ENCODE assay signal across 15 mouse cellular contexts in genomic region chr7:90312151-90312883, GRCm38 (mm10). TPM values are rescaled to one million over a fixed set of nuclear protein-coding genes. Genes with fewer than 3 reads are reported as not detected.
DNase-seq lines count a peak whose midpoint lies in the region; ATAC-seq and TF ChIP-seq lines count a peak whose summit lies in the region.
"Had no signal": no experiment of that assay in that cellular context is flagged by ENCODE, and none has a peak within 500 bp of the region (broad histone marks: within the 10 kb centered on the region; RNA-seq: fewer than 3 reads in every experiment).

No protein-coding gene starts in this region.

- H3K27me3 ChIP-seq in CH12.LX (replicated peaks) (no peaks in the 10 kb centered on the region), myocyte (ENCODE audit: control insufficient read depth, insufficient read depth, insufficient read length) (no peaks in the 10 kb centered on the region)
- no peaks in the 10 kb centered on the region for H3K27me3 ChIP-seq in midbrain, embryonic 13.5 days
- H3K27me3 ChIP-seq in midbrain, postnatal 0 days (ENCODE audit: insufficient read depth, low read length): no peaks in the 10 kb centered on the region
- H3K27me3 ChIP-seq: forebrain, embryonic 13.5 days; heart, embryonic 13.5 days; lung, embryonic 15.5 days had no signal

- no peaks in the 10 kb centered on the region for H3K36me3 ChIP-seq in CH12.LX (replicated peaks in 1 of 2; ENCODE audit: control insufficient read depth in 1 of 2, insufficient read depth in 1 of 2, low read length in 1 of 2)
- no peaks in the 10 kb centered on the region for H3K36me3 ChIP-seq in myocyte (ENCODE audit: control insufficient read depth, insufficient read depth)
- no peaks in the 10 kb centered on the region for H3K36me3 ChIP-seq in midbrain, embryonic 13.5 days
- H3K36me3 ChIP-seq in midbrain, postnatal 0 days (ENCODE audit: insufficient read depth, low read length): no peaks in the 10 kb centered on the region
- H3K36me3 ChIP-seq: heart, embryonic 13.5 days; lung, embryonic 15.5 days had no signal

- TF ChIP-seq EP300 in CH12.LX (IDR thresholded peaks at IDR 0.05; ENCODE audit: low read length): no peak

- no peak for TF ChIP-seq CTCF in CH12.LX (conservative IDR thresholded peaks at IDR 0.05 in 1 of 2, IDR thresholded peaks at IDR 0.05 in 1 of 2; ENCODE audit: low read depth in 2 of 2, low read length in 2 of 2)
- TF ChIP-seq CTCF in midbrain, postnatal 0 days (IDR thresholded peaks at IDR 0.05): no peak

- TF ChIP-seq POLR2A in CH12.LX (IDR thresholded peaks at IDR 0.05; ENCODE audit: low read depth, low read length): no peak
- TF ChIP-seq POLR2A in myocyte (IDR thresholded peaks at IDR 0.05; ENCODE audit: insufficient read length, low read depth): no peak

- 81% methylated on average over 7 of the region's 7 CpGs for WGBS in midbrain, embryonic 13.5 days
- WGBS in midbrain, postnatal 0 days: 79% methylated on average over 7 of the region's 7 CpGs

- ATAC-seq in midbrain, embryonic 13.5 days: no peak
- no peak for ATAC-seq in midbrain, postnatal 0 days (ENCODE audit: low FRiP score)
- ATAC-seq: forebrain, embryonic 13.5 days had no signal

- peak; percentile 20 for DNase-seq in kidney, postnatal 10 days
- no peak for DNase-seq in kidney, adult 11 months
- no peak for DNase-seq in CH12.LX (ENCODE audit: extremely low read depth)
- peak; percentile 38 for DNase-seq in gastrocnemius, postnatal 25 days
- no peak for DNase-seq in midbrain, postnatal 0 days (ENCODE audit: low spot score)
- DNase-seq in right cerebral cortex, postnatal 14 days: no peak
- DNase-seq: adrenal gland, adult 8-10 months; embryo, embryonic 11 days had no signal

- no peak overlapping the region for H3K9ac ChIP-seq in CH12.LX (ENCODE audit: insufficient read depth, low read depth)
- H3K9ac ChIP-seq in midbrain, embryonic 13.5 days (replicated peaks): no peak overlapping the region
- no peak overlapping the region for H3K9ac ChIP-seq in midbrain, postnatal 0 days (replicated peaks; ENCODE audit: low read length, poor library complexity, severe bottlenecking)
- H3K9ac ChIP-seq: forebrain, embryonic 13.5 days; heart, embryonic 13.5 days; lung, embryonic 15.5 days had no signal

- no peak overlapping the region for H3ac ChIP-seq in myocyte (ENCODE audit: control insufficient read depth, insufficient read length)

- H3K79me2 ChIP-seq in CH12.LX (replicated peaks; ENCODE audit: control insufficient read depth, extremely low read depth, insufficient read depth, poor library complexity, severe bottlenecking) (no peaks in the 10 kb centered on the region), myocyte (ENCODE audit: control insufficient read depth, insufficient read depth) (peaks cover 88% of the 10 kb centered on the region)

- H3K27ac ChIP-seq in CH12.LX (ENCODE audit: insufficient read depth, low read depth): no peak overlapping the region
- no peak overlapping the region for H3K27ac ChIP-seq in midbrain, embryonic 13.5 days
- no peak overlapping the region for H3K27ac ChIP-seq in midbrain, postnatal 0 days (ENCODE audit: low read depth, low read length)
- H3K27ac ChIP-seq: forebrain, embryonic 13.5 days; heart, embryonic 13.5 days; lung, embryonic 15.5 days had no signal

- in situ Hi-C loops in CH12.LX (cut with MboI; ENCODE audit: low pct_ligation_motif_present, low pct_unique_long_range_greater_than_20kb, low sequenced_read_pairs): loop anchor here (5.0 kb wide), 1 partner anchor 35 kb away; no protein-coding TSS in a partner anchor

- H3K4me1 ChIP-seq in CH12.LX (ENCODE audit: control insufficient read depth in 1 of 2, insufficient read depth in 2 of 2): peaks cover 12 to 22% of the 10 kb centered on the region in 2 experiments; a peak in 3 of 4 replicates
- no peaks in the 10 kb centered on the region for H3K4me1 ChIP-seq in midbrain, embryonic 13.5 days (replicated peaks)
- no peaks in the 10 kb centered on the region for H3K4me1 ChIP-seq in midbrain, postnatal 0 days (ENCODE audit: insufficient read depth, low read length)
- H3K4me1 ChIP-seq: forebrain, embryonic 13.5 days; heart, embryonic 13.5 days had no signal

- H3K4me2 ChIP-seq in CH12.LX (ENCODE audit: insufficient read depth, low read depth, poor library complexity, severe bottlenecking) (no peak overlapping the region), myocyte (ENCODE audit: low read depth) (peak overlapping the region; percentile 58)
- H3K4me2 ChIP-seq in midbrain, embryonic 13.5 days (replicated peaks): no peak overlapping the region
- no peak overlapping the region for H3K4me2 ChIP-seq in midbrain, postnatal 0 days (ENCODE audit: low read depth, low read length, poor library complexity, severe bottlenecking)
- H3K4me2 ChIP-seq: forebrain, embryonic 13.5 days; heart, embryonic 13.5 days; lung, embryonic 15.5 days had no signal

- dilution Hi-C loops in CH12.LX (cut with MboI; ENCODE audit: extremely low pct_ligation_motif_present, extremely low pct_unique_long_range_greater_than_20kb, low sequenced_read_pairs): no loop called here

- H3K9me3 ChIP-seq in CH12.LX (replicated peaks; ENCODE audit: low read length): no peaks in the 10 kb centered on the region
- no peaks in the 10 kb centered on the region for H3K9me3 ChIP-seq in midbrain, embryonic 13.5 days
- no peaks in the 10 kb centered on the region for H3K9me3 ChIP-seq in midbrain, postnatal 0 days (ENCODE audit: low read length)
- H3K9me3 ChIP-seq: forebrain, embryonic 13.5 days; heart, embryonic 13.5 days; lung, embryonic 15.5 days had no signal

- TF ChIP-seq RAD21 in CH12.LX (IDR thresholded peaks at IDR 0.05; ENCODE audit: low read depth, low read length): no peak

- H3K4me3 ChIP-seq in CH12.LX (replicated peaks in 1 of 3; ENCODE audit: low read depth in 2 of 3, low read length in 2 of 3, poor library complexity in 1 of 3): no peak overlapping the region
- no peak overlapping the region for H3K4me3 ChIP-seq in myocyte
- no peak overlapping the region for H3K4me3 ChIP-seq in midbrain, embryonic 13.5 days (replicated peaks)
- H3K4me3 ChIP-seq in midbrain, postnatal 0 days (ENCODE audit: low read depth, low read length): no peak overlapping the region
- H3K4me3 ChIP-seq: forebrain, embryonic 13.5 days; heart, embryonic 13.5 days; lung, embryonic 15.5 days had no signal

TF ChIP-seq in CH12.LX, 34 proteins besides CTCF, POLR2A, EP300 and RAD21:
- no peak for TF ChIP-seq TCF12 (IDR thresholded peaks at IDR 0.05; ENCODE audit: low read depth, low read length)
- TF ChIP-seq ZKSCAN1 (IDR thresholded peaks at IDR 0.05; ENCODE audit: borderline replicate concordance, low read depth, low read length): peak; percentile 45

TF ChIP-seq in myocyte, 11 proteins besides CTCF, POLR2A, EP300 and RAD21:
- TF ChIP-seq MYOG (IDR thresholded peaks at IDR 0.05; ENCODE audit: control insufficient read depth in 1 of 3, insufficient read depth in 1 of 3, insufficient read length in 2 of 3, low read depth in 2 of 3): peak; percentile 74 to 97 (median 92)
- no peak for TF ChIP-seq MAX (IDR thresholded peaks at IDR 0.05; ENCODE audit: low read depth)
- TF ChIP-seq TCF3 (IDR thresholded peaks at IDR 0.05; ENCODE audit: insufficient read length, low read depth): peak; percentile 81
- no peak for TF ChIP-seq SRF (IDR thresholded peaks at IDR 0.05; ENCODE audit: control insufficient read depth, insufficient read length, low read depth)
- no peak for TF ChIP-seq CEBPB (IDR thresholded peaks at IDR 0.05; ENCODE audit: insufficient read depth, poor library complexity, severe bottlenecking)
- no peak for TF ChIP-seq REST (IDR thresholded peaks at IDR 0.05; ENCODE audit: insufficient read depth, insufficient read length)
- peak; percentile 33 to 99 (median 97) for TF ChIP-seq MYOD1 (IDR thresholded peaks at IDR 0.05; ENCODE audit: control insufficient read depth in 1 of 3, insufficient read length in 2 of 3, low read depth in 2 of 3)
- peak; percentile 85 for TF ChIP-seq TCF12 (IDR thresholded peaks at IDR 0.05; ENCODE audit: insufficient read depth, poor library complexity, severe bottlenecking)

RNA-seq across cellular contexts. Expression of gene Sytl2, which starts 10.3 kb away (rescaled TPM):
- 0.29 and 0.85 TPM in 2 replicates for total RNA-seq in CH12.LX (2012; rRNA removed)
- not detected in 2 replicates for total RNA-seq in CH12.LX (2014; rRNA removed)
- polyA plus RNA-seq in CH12.LX (2012; ENCODE audit: insufficient read length, low read depth): not detected in 2 replicates
- 1 to 10 TPM; 5.8 to 6.0 TPM for total RNA-seq in gastrocnemius, postnatal 25 days (2021)
- polyA plus RNA-seq in myocyte (2012; fragmentation: generic; extraction: Trizol): 21.2 TPM
- 2.3 and 2.4 TPM in 2 replicates for polyA plus RNA-seq in midbrain, embryonic 13.5 days (2015; fragmentation: Nextera tagmentation; extraction: Ambion mirVana)
- total RNA-seq in midbrain, postnatal 0 days (2014; rRNA removed): 8.7 and 17.5 TPM in 2 replicates
- 11.0 and 11.7 TPM in 2 replicates for polyA plus RNA-seq in midbrain, postnatal 0 days (2015; fragmentation: Nextera tagmentation; extraction: Ambion mirVana)

RNA-seq across cellular contexts. Expression of gene Ccdc83, which starts 46.7 kb away (rescaled TPM):
- total RNA-seq in CH12.LX (2012; rRNA removed) (not detected in 2 replicates), CH12.LX (2014; rRNA removed) (not detected in 2 replicates)
- polyA plus RNA-seq in CH12.LX (2012; ENCODE audit: insufficient read length, low read depth) (not detected in 2 replicates), myocyte (2012; fragmentation: generic; extraction: Trizol) (0.10 TPM)
- not detected for total RNA-seq in gastrocnemius, postnatal 25 days (2021)
- polyA plus RNA-seq in midbrain, embryonic 13.5 days (2015; fragmentation: Nextera tagmentation; extraction: Ambion mirVana): not detected in 2 replicates
- not detected in 2 replicates for total RNA-seq in midbrain, postnatal 0 days (2014; rRNA removed)
- not detected in 2 replicates for polyA plus RNA-seq in midbrain, postnatal 0 days (2015; fragmentation: Nextera tagmentation; extraction: Ambion mirVana)
- total RNA-seq: adrenal gland, adult 8-10 months; left cerebral cortex, adult 8-10 months; monocyte, adult 5-6 weeks had no signal
- polyA plus RNA-seq: forebrain, embryonic 13.5 days; heart, embryonic 13.5 days; lung, embryonic 15.5 days had no signal

Comparison
In these comparisons a context has a peak if more than half of its experiments do, and no peak if none do; other contexts are left out.
1. DNase-seq: peak in kidney, postnatal 10 days (single experiment) and gastrocnemius, postnatal 25 days (single experiment); none in kidney, adult 11 months (single experiment), CH12.LX (single experiment), midbrain, postnatal 0 days (single experiment) and right cerebral cortex, postnatal 14 days (single experiment).